Mouse (Mus musculus) ZHBTc4 (cell line): ENCODE measurements at regions not wholly inside any gene's neighbourhood (a gene's known extent, or its start where the extent isn't known, plus 50 kb on each side); places are given as distances from the start of the nearest gene placed in this dataset.

ENCODE experiments used
- DNase-seq: peaks from one replicate; pipeline ENCODE4 v3.0.0-alpha.2; 2011; ENCODE audit warnings: low read depth, low spot score

DNA sequence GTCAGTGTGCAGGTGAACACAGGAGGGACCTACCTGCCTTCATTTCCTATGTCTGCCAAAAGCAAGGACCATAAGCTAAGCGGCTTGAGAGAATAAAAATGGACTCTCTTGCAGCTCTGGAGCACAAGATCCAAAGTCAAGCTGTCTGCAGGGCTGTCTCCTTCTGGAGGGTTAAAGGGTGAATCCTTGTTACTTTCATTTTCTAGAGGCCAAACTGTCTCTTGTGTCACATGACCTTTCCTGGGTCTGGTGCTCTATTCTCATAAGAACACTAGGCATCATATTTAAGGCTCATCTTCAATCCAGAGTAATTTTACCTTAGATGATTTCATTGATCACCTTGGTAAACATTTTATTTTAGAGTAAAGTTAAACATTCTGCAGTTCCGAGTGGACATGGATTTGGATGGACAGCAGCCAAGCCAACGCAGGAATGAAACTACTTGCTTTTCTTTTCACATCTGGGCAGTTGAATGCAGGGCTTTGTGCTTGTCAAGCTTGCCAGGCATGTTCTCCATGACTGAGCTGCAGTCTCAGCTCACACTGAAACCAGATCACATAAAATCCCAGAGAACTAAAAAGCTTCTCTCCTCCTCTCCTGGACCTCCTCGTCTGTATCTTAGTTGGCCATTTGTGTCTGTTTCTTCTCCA lies 180.8 kb downstream of the Cd83 start:
- DNase-seq = no peak

DNA sequence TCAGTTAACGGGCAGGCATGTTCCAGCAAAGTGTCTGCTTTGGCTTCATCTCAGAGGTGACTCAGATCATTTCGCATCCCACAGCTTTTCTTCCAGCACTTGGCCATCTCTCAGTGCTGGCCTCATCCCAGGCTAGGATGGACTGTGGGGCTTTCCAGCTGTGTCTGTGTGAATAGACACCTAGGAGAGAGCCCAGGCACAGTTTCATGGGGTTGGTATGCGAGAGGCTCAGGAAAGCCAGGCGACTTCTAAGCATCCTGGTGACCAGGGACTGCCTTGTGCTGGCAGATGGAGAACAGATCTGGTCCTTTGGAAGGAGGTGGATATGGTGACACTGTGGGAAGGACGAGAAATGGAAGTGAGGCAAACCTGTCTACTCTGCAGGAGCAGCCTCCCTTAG lies 182.9 kb downstream of the Cd83 start:
- no peak for DNase-seq

DNA sequence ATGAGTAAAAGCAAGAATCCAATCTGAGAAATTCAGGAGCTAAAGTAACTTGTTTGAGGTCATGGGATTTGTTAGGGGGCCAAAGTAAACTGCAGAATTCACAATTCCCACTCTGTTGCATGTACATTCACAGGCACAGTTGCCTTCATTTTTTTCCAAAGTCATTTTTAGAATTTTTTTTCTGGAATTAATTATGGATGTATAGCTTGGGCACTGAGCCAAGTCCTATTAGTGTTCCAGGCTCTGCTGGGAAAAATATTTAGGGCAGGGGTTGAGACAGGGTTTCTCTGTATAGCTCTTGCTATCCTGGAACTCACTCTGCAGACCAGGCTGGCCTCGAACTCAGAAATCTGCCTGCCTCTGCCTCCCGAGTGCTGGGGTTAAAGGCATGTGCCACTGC lies 188.3 kb downstream of the Cd83 start:
- no peak for DNase-seq

DNA sequence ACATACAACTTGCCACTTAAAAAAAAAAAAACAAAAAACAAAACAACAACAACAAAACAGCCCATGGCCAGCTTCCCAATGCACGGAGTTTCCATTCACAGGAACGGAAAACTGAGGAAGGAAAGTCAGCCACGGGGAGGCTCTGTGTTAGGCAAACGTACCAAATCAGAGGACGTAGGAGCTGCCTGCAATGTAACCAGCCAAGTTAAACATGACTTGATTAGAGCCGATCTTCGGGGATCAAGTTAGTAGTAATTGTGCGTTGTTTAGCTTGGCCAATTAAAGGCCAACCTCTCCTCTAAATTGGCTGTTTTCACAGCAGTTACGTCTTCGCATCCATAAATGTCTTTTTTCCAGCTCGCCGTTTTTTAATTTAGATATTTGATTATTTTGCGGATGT lies 190.7 kb downstream of the Cd83 start:
- DNase-seq = no peak

DNA sequence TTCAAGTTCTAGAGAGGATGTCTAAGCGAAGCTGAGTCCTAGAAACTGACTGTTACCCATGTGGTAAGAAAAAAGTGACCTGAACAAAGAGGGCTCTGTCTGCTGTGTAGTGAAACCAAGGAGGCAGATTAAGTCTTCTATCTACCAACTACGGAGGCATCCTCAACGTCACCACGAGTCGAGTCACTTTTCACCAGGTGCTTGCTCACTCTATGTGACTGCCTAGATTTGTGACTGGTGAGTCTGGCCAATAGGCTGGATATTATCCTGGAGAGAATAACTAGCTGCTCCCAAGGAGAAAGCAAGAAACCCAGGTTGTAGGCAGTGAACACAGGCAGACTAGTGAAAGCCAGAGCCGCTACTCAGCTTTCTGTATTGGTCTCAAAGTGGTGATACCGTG lies 191.2 kb downstream of the Cd83 start:
- DNase-seq = peak; percentile 17

DNA sequence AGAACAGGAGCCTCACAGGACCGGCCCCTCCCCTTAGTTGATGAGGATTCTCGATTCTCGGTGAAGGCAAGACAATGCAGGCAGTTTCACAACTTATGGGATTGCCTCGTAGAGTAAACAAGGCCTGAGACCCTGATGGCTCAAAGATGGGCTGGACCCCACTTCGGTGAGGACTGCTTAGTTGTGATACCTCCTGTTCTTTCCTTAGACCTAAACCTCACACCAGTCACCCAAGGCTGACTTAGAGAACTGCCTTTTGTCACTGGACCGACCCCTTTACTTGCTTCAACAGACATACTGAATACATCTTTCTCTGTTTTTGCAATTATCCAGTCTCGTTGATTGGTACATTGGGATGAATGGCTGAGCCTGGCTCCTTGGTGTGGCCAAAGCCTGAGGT lies 192.1 kb downstream of the Cd83 start:
- no peak for DNase-seq

DNA sequence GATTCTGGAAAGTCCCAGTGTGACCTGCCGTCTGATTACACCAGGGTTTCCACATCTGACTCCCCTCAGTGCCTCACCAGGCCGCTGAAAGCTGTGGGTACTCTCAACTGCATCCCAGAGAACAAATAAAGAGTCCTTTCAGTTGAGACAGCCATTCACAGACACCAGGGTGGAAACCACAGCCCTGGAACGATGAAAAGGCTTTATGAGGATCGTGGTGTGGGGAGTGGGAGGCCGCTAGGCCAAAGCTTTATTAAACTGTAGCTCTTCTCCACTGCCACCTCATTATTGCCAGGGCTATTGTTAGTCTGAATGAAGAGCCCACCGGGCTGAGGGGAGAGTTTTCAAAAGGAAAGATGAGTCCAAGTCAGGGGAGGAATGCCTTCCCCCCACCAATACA lies 202.8 kb downstream of the Cd83 start:
- DNase-seq = no peak

DNA sequence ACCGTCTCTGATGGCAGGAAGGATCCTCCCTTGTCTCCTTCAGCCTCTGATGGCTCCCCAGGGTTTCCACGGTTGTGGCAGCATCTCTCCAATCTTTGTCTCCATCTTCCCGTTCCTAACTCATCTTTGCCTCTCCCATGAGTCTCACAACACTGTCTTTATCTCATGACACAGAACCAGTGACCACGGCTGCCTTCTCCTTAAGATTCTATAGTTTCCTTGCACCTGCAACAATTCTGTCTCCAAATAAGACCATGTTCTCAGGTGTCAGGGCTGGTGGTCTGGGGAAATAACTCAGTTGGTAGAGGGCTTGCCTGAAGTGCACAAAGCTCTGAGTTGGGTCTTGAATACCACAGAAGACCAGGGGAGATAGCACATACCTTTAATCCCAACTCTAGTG lies 203.8 kb downstream of the Cd83 start:
- no peak for DNase-seq

DNA sequence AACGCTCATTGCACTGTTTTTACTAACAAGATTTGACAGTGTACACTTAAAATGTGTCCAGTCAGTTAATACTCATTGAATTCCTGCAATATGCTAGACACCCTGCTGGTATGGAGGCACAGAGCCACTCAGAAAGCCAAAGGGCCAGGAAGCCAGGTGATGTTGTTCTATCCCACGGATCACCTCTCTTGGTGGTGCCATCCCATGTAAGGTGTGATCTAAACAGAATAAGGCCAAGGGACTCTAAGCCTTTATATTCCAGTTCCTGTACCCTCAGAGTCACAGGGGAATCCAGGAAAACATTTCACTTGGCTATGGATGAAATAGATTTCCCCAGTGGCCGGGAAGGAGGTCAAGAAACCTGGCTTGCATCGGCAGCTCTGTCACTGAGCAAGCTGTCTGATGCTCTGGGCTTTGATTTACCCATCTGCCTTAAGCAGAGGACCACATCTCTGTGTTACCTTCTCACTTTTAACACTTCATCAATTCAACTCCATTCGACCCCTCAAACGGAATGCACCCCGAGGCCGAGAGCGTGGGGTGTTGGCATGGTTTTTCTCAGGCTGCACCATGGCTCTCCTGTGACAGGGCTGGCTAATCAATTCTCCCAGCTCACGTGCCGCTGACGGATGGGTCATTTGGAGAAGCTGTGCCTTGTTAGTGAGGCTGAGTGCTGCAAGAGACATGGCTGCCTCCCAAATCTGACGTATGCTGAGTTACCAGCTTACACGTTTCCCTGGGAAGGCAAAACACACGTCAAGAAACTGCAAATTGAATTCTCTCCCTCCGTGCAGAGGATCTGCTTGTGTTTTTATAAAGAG lies 205.9 kb downstream of the Cd83 start:
- no peak for DNase-seq

DNA sequence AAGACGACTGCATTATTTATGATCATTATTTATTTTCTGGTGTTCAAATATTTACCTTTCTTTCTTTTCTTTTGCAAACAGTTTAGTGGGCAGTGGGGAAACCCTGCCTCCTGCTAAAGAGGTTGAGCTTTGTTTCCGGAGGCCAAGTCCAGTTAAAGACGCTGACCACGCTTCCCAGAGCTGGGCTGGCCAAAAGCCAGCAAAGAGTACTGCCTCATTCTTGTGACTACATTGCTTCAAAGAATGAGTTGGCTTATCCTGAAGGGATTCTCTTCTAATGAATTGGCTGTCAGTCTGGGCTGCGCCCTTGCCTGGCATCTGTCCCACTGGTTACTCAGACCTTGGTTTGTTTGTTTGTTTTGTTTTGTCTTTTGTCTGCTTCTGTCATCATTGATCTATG lies 207.2 kb downstream of the Cd83 start:
- DNase-seq = no peak

DNA sequence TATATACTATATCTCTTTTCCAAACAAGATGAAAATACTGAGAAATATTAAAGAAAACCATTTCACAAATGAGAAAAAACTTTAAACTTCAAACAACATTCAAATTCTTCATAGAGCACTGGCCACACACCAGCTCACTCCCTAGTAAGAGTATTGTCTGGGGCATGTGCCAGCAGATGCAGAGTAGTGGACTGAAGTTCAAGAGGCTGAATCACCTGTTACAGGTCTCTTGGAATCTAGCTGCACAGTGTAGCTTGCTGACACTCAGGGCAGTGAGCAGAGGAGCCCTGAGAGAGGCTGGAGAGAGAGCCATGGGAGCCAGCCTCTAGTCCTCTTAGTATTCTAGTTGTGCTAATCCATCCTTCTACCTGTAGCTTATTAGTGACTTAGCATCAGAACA lies 208.4 kb downstream of the Cd83 start:
- no peak for DNase-seq

DNA sequence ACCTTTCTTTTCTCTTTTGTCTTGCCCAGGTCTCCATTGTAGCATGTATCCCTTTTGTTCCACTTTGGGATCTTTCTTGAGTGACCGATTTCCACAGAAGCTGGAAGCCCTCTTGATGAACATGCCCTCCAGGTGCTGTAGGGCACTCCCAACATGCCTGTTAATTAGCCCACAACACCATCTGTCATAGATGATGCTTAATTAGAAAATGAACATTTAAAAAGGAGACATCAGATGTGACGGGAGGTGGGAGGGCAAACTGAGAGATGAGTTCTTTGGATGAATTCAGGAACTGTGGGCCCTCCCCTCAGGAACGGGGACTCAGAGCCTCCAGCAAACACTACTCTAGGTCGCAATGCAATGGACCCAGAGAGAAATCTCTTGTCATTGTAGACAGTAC lies 209.8 kb downstream of the Cd83 start:
- DNase-seq = no peak

DNA sequence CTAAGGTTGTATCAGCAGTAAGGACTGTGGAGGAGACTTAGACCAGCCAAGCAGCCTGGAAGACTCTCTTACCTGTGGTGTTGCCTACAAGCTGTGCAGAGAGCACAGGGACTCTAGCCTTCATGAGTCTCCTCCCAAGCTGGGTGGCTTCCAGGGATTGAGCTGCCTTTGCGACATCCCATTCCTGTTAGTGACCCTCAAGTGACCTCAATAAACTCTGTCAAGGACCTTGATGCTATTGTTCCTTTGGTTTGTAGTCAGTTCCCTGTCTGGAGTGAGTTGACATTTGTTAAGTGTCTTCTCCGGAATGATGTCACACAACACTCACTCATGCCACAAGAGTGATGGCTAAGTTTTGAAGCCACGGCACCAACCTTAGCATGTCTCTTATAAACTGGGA lies 211.0 kb downstream of the Cd83 start:
- peak; percentile 29 for DNase-seq

DNA sequence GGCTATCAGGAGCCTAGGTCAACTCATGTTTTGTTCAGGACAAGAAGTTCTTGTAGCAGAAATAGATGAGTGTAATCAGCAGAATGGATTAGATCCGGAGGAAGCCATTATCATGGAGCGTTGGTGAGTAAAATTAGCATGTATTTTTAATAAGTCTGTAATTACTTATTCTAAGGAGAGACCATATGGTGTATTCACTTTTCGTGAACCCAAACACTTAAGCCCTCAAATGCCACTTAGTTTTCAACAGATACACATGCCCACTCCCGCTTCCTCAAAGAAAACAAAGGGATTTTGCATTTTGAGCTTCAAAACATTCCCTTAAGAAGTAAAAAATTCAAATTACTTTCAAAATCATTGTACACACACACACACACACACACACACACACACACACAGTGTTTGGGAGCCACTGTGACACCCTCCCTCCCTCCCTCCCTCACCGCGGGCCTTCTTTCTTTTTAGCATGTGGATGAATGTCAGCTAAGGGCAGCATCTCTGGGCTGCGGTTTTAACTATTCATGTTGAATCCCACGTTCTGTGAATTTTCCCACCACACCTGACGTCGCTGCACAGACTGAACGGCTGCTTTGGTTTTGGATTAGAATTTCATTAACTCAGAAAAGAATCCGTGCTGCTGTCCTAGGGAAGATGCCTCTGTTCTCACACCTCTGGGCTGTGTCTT lies 217.4 kb downstream of the Cd83 start:
- DNase-seq = no peak

DNA sequence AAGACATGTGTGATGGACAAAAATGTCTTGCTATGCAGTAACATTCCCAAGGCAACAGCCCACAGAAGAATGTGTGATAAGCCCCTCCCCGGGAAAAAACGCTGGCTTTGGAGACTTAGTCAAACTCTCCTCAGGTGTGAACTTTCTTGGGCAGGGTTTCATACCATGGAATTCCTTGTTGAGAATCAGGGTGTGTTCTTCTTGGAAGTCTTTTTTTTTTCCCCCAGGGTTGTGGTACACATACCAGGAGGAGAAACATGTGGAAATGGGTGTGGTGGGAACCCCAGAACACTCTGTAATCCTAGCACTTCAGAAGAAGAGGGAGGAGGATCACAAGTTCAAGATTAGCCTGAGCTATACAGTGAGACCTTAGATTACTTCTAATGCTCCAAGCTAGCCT lies 228.3 kb downstream of the Cd83 start:
- peak; percentile 87 for DNase-seq

DNA sequence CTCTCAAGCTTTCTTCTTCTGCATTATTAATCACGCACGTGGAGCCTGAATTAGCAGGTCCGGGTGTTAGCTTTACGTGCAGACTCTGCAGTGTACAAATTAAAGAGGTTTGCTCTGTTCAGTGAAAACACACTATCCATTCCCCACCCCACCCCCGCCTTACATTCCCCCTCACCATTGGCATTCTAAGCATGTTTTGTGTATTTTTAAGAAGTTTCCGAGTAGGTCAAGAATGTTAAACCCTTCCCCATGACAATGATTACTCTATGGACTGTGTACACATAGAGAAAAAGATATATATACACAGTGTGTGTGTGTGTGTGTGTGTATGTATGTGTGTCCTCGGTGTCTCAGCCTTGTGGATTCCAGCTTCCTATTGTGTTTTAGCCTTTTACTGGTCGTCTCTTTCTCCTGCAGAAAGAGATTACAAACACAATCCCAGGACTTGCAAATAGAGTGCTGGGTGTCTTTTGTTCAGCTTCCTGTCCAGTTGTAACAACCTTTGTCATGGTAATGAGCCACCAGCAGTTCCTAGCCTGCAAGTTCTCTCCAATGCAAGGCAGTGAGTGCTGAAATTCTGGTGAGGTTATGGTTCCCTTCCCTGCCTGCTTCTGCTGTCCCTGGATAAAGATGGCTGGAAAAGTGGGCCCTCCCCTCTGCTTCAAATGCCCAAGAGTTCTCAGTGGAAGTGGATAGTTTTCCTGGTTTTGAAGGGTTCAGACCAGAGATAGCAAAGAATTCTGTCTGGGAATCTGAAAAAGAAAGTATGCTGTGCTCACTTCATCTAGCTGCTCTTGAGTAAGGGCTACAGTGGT lies 234.1 kb downstream of the Cd83 start:
- peak; percentile 96 for DNase-seq

DNA sequence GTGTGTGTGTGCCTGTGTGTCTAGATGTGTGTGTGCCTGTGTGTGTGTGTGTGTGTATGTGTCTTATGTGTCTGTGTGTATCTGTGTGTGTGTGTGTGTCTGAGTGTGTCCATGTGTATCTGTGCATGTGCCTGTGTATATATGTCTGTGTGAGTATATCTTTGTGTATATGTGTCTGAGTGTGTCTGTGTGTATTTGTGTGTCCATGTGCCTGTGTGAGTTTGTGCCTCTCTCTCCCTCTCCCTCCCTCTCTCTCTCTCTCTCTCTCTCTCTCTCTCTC lies 234.7 kb downstream of the Cd83 start:
- no peak for DNase-seq

DNA sequence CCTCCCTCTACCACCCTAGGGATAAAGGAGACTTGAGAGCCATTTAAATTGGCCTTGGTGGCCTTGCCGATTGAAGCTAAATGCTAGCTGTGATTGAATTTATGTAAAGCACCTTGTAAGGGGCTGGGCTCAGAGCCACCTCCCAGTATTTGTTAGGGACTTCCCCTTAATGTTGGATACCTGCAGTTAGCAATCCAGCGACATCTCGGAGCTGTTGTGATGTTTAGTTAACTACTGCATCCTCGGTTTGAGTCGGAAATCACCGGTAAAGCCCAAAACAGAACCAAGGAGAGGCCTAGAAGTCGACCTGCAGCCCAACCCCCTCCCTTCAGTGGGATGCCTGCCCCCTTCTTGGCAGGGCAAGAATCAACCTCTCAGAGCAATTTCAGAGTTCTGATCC lies 236.3 kb downstream of the Cd83 start:
- DNase-seq = peak; percentile 44

DNA sequence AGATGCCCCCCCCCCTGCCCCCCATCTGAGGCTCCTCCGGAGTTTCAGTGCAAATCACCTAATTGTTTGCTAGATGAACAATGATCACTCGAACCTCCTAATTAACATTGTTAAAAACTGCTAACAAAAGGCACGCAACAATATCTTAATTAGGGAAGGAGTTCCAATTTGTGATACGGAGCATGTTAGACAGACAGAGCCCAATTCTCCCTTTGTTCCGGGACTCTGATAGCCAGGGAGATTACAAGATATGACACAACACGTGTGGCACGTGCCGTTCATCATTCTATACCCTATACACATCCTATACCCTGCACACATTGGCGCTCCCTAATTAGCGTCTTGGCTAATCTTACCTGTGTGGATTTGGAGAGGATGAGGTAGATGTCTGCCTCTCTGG lies 237.5 kb downstream of the Cd83 start:
- DNase-seq = no peak

DNA sequence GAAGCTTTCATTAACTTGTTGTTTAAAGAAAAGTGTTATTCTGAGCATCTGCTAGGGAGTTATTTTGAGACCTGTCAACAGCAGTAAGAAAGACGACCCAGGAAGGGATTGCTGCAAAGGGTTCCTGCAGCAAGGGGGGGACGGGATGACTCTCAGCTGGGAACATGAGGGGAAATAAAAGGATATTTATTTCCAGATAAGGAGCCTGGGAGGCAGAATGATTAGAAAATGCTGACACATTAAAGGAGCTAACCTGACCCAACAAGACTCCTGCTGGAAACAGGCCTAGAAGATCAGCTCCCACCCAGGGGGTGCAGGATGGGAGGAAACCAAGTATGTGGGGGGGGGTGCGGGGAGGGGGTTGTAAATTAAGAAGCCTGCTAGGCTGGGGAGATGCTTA lies 240.0 kb downstream of the Cd83 start:
- no peak for DNase-seq

DNA sequence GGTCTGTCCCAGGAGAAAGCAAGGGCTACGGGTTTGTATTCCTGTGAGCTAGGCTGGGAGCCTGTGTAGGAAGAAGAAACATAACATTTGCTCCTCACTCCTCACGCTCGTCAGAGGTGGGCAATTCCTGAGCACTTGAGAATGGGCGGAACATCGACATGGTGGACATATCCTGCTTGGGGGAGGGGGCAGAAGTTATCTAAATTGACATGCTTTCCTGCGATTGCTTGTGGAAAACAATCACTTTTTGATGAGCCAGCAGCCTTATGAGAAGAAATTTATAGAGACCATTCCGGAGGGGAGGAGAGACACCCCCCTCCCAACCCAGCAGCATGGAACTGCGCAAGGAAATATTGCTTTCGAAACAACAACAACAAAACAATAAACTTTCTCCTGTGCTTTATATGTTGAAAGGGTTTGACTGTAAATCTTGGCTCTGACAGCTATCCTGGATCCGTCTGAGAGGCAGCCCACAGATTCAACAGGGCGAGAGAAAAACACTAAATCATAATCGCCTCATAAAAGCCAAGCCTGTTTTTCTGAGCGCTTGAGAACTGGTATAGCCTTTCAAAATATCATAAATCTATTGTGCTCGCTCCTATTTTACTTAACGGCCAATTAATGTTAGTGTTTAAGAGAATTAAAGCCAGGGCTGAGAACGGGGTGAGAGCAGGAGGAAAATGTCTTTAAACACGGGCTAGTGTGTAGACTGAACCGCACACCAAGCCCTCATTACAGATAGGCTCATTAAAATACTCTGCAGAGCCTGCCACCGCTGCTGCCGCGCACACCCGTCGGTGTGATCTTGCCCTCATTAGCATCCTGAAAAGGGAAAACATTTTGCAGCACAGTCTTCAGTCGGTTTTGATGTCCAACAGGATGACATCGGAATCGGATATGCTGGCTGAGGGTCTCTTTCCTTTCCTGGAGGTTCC lies 242.0 kb downstream of the Cd83 start:
- DNase-seq = no peak
